Mouse (Mus musculus): ENCODE data around the gene Cavin1. TPM values are rescaled to one million over a fixed set of nuclear protein-coding genes. Genes with fewer than 3 reads are reported as not detected.
A peak's percentile ranks its signal among the peaks of the same experiment; 100 is the strongest.
"Not testable (repeated sequence)": the region's sequence is repeated elsewhere in the genome, so short reads cannot be mapped to it uniquely, and the experiment has no call there.

The Cavin1 gene
- polyA plus RNA-seq (2015; fragmentation: Nextera tagmentation; extraction: Ambion mirVana): 348 and 370 TPM in 2 replicates

DNA sequence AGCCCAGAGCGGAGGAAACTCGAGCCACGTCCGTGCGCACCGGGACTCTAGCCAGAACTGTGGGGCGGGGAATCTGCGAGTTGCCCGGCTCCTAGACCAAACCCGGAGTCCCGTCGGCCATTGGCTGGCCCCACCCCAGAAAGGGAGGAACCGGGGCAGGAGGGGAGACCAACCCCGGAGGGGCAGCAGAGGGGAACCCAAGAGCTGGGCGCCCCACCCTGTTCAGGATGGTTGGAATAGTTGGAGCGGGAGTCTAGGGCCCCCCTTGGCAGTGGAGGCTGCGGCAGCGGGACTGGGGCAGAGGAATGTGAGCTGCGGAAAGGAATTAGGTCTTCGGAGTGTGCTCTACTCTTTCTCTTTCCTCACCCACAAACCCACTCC, at the start of gene Cavin1:
TSS of gene Cavin1 (minus strand) at position 331 of the 381 bp plus-strand sequence.
- peak within 1 kb of the TSS; percentile 79 for H3K4me2 ChIP-seq
- H3K4me3 ChIP-seq: peak within 1 kb of the TSS; percentile 85
- no peaks in the 10 kb centered on the region for H3K9me3 ChIP-seq
- H3K4me1 ChIP-seq: peaks cover 56% of the 10 kb centered on the region
- 1% methylated on average over 20 of the region's 20 CpGs for WGBS
- peaks cover 12% of the 10 kb centered on the region for H3K36me3 ChIP-seq
- ATAC-seq (ENCODE audit: extremely low read depth, insufficient number of reproducible peaks, low FRiP score, low TSS enrichment): peak; percentile 83
- H3K27me3 ChIP-seq (replicated peaks): no peaks in the 10 kb centered on the region
- peak within 1 kb of the TSS; percentile 98 for H3K27ac ChIP-seq (replicated peaks)
- peak within 1 kb of the TSS; percentile 99 for H3K9ac ChIP-seq

DNA sequence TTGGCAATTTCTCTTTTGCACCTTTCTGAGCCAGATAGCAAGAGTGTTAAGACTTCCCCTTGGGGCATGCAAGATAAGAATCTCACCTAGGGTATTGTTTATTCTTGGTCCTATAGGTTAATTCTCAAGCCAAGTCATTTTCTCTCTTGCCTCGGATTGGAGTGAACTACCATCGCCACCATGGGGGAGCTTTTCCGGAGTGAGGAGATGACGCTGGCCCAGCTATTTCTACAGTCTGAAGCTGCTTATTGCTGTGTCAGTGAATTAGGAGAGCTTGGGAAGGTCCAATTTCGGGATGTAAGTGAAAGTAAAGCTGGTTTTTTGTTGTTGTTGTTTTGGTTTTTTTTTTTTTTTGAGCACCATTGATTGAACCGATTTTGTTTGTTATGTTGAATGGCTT, 41.0 kb upstream of the Cavin1 start:
- peak overlapping the region; percentile 81 for H3K4me3 ChIP-seq
- peak overlapping the region; percentile 93; the same call in 1 of the 2 replicates for H3K9ac ChIP-seq
- H3K4me2 ChIP-seq: peak overlapping the region; percentile 94
- no peak overlapping the region for H3K27ac ChIP-seq (replicated peaks)
- H3K4me1 ChIP-seq: peaks cover 31% of the 10 kb centered on the region
- WGBS: 73% methylated on average over 6 of the region's 6 CpGs
- H3K9me3 ChIP-seq: no peaks in the 10 kb centered on the region
- ATAC-seq (ENCODE audit: extremely low read depth, insufficient number of reproducible peaks, low FRiP score, low TSS enrichment): no peak
- no peaks in the 10 kb centered on the region for H3K27me3 ChIP-seq (replicated peaks)
- peaks cover 49% of the 10 kb centered on the region for H3K36me3 ChIP-seq

DNA sequence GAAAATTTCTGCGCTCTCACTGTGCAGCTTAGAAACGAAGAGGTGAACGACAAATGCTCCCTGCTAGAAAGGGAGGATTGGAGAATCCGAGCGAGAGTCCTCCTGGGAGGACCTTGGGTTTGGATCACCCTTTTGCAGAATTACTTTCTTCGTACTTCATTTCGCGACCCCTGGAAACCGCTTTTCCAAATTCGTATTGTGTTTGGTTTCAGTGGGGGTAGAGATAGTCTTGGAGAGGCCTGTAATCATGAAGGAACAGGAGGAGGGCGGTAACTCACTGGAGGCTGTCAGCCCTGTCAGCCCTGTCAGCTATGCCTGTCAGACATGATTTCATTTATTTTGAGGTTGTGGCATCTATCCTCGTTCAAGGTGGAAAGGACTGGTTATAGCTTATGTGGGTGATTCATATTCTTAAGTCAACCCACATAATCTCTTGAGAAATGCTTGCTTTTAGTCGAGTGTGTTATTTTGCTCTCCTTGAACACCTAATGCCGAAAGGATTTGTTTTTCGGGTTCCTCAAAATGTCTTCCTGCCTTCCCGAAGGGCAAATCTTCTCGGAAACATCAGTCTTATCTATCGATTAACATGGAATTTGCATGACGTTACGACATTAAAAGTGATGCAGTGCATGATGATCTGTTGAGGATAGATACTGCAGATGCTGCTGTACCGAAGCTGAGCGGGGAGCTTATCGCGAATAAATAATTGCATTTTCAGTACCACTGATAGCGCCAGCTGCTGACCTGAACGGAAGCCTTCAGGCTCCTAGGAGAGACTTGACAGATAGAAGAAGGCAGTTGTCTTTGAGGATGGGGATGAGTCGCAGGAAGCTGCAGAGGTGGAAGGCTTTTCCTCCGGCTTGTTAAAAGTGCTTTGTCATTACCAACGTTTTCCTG, 39.4 kb upstream of the Cavin1 start:
- Histone ChIP-seq H3K4me1 (peaks cover 31% of the 10 kb centered on the region), H3K9me3 (no peaks in the 10 kb centered on the region), H3K4me2 (peak overlapping the region; percentile 94), H3K36me3 (peaks cover 34% of the 10 kb centered on the region), H3K4me3 (peak overlapping the region; percentile 81), H3K27me3 (replicated peaks) (no peaks in the 10 kb centered on the region), H3K27ac (replicated peaks) (peak overlapping the region; percentile 92), H3K9ac (peak overlapping the region; percentile 93)
- WGBS: 3% methylated on average over 29 of the region's 29 CpGs
- no peak for ATAC-seq (ENCODE audit: extremely low read depth, insufficient number of reproducible peaks, low FRiP score, low TSS enrichment)

DNA sequence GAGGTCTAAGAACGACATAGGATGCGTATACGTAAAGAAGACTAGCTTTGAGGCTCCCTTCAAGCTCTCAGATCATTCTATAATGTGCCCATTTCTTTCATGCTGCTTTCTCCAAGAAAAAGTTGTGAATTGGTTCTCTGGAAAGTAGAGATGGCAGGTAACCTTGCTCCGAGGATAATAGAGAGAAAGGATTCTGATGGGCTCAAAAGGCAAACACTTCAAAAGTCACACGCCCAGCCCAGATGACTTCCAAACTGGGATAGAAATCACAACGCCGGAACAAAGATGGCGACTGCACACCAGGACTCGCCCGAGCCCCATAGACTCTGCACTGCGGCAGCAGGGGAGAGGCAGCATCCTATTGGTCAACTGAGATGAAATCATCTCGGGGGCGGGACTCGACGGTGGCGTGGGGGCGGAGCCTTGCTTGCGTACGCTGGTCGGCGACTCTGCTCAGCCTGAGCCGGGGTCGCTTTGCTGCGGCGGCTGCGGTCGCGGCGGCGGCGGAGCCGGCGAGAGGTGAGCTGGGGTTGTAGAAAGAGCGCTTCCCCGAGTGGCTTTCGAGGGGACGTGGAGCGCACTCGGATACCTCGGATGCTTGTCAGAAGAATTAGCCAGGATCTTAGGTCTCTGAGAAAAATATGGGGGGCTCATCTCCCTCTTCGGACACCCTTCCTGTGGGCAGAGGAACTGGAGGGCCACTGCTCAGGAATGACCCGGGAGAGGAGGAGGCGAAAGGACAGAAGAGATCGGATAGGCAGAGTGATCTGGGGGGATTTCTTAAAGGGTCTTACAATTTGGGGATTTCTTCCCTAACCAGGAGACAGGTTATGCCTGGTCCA, 38.6 kb upstream of the Cavin1 start, which contains the start of gene Atp6v0a1:
TSS of gene Atp6v0a1 (plus strand) at position 407 of the 842 bp plus-strand sequence.
- Histone ChIP-seq H3K9ac (peak within 1 kb of the TSS; percentile 93), H3K4me3 (peak within 1 kb of the TSS; percentile 81), H3K36me3 (peaks cover 26% of the 10 kb centered on the region), H3K27ac (replicated peaks) (peak within 1 kb of the TSS; percentile 92), H3K27me3 (replicated peaks) (no peaks in the 10 kb centered on the region), H3K4me1 (peaks cover 31% of the 10 kb centered on the region), H3K4me2 (peak within 1 kb of the TSS; percentile 94), H3K9me3 (no peaks in the 10 kb centered on the region)
- peak; percentile 99 for ATAC-seq (ENCODE audit: extremely low read depth, insufficient number of reproducible peaks, low FRiP score, low TSS enrichment)
- under 1% methylated on average over 44 of the region's 44 CpGs for WGBS

DNA sequence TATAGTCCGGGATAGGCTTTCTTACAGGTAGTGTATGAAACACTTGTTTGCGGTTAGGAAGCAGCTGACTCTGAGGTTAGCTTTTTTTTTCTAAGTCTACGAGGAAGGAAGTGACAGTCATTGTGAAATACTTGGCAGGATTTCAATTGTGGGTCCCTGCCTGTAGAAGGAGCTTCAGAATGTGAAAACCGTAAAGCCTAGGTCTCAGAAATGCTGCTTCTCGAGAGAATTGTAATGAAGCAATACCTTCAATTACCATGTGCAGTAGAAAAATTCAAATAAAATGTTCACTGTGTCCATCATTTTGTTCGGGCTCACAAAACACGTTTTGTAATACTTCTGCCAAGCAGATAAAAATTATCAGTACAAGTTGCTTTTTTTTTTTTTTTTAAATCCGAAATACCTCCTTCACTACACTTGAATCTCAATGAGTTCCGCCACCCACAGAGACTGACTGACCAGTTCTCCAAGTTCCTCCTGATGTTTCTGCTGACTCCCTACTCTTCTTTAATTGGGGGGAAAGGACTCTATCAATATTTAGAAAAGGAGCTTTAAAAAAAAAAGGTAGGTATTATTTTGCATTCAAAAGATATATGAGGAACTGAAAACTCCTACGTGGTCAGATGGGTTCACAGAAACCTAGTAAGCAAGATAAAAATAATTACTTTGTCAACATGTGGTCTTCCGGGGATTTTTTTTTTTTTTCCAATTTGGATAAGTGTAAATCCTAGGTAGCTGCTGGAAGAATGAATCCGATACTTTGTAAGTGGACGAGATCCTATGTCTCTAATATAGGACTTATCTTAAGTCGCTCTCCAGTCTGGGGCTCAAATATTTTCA, 37.7 kb upstream of the Cavin1 start:
- peaks cover 17% of the 10 kb centered on the region for H3K36me3 ChIP-seq
- H3K9ac ChIP-seq: peak overlapping the region; percentile 67
- H3K27me3 ChIP-seq (replicated peaks): no peaks in the 10 kb centered on the region
- no peak for ATAC-seq (ENCODE audit: extremely low read depth, insufficient number of reproducible peaks, low FRiP score, low TSS enrichment)
- WGBS: 42% methylated on average over 14 of the region's 14 CpGs
- peak overlapping the region; percentile 81 for H3K4me3 ChIP-seq
- peaks cover 31% of the 10 kb centered on the region for H3K4me1 ChIP-seq
- H3K27ac ChIP-seq (replicated peaks): peak overlapping the region; percentile 92
- no peaks in the 10 kb centered on the region for H3K9me3 ChIP-seq
- H3K4me2 ChIP-seq: peak overlapping the region; percentile 94

DNA sequence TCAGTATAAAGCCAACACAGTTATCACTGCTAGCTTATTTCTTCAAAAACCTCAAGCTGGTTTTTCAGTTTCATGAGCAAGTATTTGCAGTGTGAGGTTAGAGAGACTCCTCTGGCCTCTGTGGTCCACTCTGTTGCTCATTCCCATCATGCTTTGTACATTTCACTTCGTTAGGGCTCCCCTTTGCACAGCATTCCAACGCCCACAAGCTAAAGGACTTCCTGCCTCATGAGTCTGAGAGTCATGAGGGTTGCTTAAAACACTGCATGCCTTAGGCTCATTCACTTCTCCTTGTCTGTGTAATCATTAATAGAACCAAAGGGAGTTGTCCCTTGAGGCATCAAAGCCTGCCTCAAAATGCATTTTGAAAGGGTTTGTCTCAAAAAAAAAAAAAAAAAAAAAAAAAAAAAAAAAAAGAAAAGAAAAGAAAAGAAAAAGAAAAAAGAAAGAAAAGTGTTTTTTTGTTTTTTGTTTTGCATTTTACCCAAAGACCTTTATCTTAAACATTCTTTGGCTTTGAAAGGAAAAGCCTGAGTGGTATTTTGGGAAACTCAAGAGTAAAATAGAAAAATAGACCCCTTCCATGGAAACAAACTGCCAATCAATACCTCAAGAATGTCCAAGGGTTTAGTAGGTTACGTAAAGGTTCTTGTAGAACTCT, 32.5 kb upstream of the Cavin1 start:
- WGBS: 37% methylated on average over 3 of the region's 3 CpGs
- peaks cover 13% of the 10 kb centered on the region; the same call in 1 of the 2 replicates for H3K27me3 ChIP-seq (replicated peaks)
- no peaks in the 10 kb centered on the region for H3K9me3 ChIP-seq
- no peak overlapping the region for H3K4me3 ChIP-seq
- H3K9ac ChIP-seq: no peak overlapping the region
- H3K36me3 ChIP-seq: no peaks in the 10 kb centered on the region
- no peak overlapping the region for H3K4me2 ChIP-seq
- peaks cover 6% of the 10 kb centered on the region for H3K4me1 ChIP-seq
- no peak for ATAC-seq (ENCODE audit: extremely low read depth, insufficient number of reproducible peaks, low FRiP score, low TSS enrichment)
- H3K27ac ChIP-seq (replicated peaks): no peak overlapping the region

DNA sequence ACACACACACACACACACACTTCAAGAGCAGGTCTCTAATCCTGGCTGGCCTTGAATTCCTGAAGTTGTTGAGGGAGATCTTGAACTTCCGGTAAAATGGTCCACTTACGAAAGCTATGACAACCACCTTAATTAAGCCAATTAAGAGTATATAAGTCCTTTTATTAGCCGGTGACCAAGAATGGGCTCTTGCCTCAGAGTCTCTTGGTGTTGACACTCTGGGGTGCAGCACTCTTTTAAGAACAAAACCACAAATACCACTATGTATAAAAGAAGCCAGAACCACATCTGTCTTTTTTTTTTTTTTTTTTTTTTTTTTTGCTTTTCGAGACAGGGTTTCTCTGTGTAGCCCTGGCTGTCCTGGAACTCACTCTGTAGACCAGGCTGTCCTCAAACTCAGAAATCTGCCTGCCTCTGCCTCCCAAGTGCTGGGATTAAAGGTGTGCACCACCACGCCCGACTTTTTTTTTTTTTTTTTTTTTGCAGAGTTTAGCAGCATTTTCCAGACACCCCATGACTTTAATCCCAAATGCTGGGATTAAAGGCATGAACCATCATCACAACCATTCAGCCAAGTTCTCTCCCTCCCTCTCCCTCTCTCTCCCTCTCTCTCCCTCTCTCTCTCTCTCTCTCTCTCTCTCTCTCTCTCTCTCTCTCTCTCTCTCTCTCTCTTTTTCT, 31.3 kb upstream of the Cavin1 start:
- ATAC-seq (ENCODE audit: extremely low read depth, insufficient number of reproducible peaks, low FRiP score, low TSS enrichment): not testable (repeated sequence)

DNA sequence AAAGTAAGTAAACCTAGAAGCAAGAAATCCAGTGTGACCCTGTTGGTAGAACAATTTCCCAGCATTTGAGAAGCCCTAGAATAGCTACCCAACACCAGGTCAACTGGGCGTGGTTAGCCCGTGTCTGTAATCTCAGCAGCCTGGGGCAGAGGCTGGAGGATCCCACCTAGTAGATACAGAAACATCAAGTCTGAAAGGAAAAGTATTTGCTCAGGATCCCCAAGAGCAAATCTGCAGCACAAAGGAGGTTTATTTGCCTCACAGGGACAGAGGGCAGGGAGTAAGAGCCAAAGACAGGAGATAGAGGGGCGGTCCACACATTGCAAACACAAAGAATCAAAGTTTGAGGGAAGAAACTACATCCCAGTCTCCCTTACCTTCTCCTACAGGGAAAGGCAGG, 28.6 kb upstream of the Cavin1 start:
- no peak overlapping the region for H3K27ac ChIP-seq (replicated peaks)
- ATAC-seq (ENCODE audit: extremely low read depth, insufficient number of reproducible peaks, low FRiP score, low TSS enrichment): no peak
- WGBS: 64% methylated on average over 3 of the region's 3 CpGs

More for the DNA sequence above, 31.3 kb upstream of the Cavin1 start:
- H3K36me3 ChIP-seq; H3K27ac ChIP-seq (replicated peaks); H3K4me2 ChIP-seq; H3K9ac ChIP-seq; H3K4me3 ChIP-seq; H3K9me3 ChIP-seq; H3K4me1 ChIP-seq: not testable (repeated sequence)
- H3K27me3 ChIP-seq (replicated peaks): peaks cover 13% of the 10 kb centered on the region; the same call in 1 of the 2 replicates
- WGBS: 71% methylated on average over 4 of the region's 6 CpGs

DNA sequence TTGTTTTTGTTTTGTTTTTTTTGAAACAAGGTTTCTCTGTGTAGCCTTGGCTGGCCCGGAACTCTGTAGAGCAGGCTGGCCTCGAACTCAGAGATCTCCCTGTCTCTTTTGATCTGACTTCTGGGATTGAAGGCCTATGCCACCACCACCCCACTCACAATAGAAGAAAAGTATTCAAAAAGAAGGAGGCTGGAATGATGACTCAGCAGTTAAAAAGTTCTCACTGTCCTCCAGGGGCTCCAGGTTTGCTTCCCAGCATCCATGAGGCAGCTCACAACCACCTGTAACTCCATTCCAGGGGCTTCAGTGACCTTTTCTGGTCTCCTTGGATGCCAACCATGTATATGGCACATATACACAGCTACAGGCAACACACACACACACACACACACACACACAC, 28.1 kb upstream of the Cavin1 start:
- Histone ChIP-seq H3K4me1 (peaks cover 4% of the 10 kb centered on the region; the same call in 1 of the 2 replicates), H3K9ac (no peak overlapping the region), H3K36me3 (no peaks in the 10 kb centered on the region), H3K27me3 (replicated peaks) (peaks cover 13% of the 10 kb centered on the region; the same call in 1 of the 2 replicates), H3K4me2 (no peak overlapping the region), H3K4me3 (no peak overlapping the region), H3K9me3 (no peaks in the 10 kb centered on the region), H3K27ac (replicated peaks) (no peak overlapping the region)
- ATAC-seq (ENCODE audit: extremely low read depth, insufficient number of reproducible peaks, low FRiP score, low TSS enrichment): no peak
- WGBS: 71% methylated on average over 2 of the region's 2 CpGs

More for the DNA sequence above, 28.6 kb upstream of the Cavin1 start:
- Histone ChIP-seq H3K9ac (no peak overlapping the region), H3K4me1 (peaks cover 4% of the 10 kb centered on the region; the same call in 1 of the 2 replicates), H3K9me3 (no peaks in the 10 kb centered on the region), H3K4me2 (no peak overlapping the region), H3K36me3 (no peaks in the 10 kb centered on the region), H3K27me3 (replicated peaks) (peaks cover 13% of the 10 kb centered on the region; the same call in 1 of the 2 replicates), H3K4me3 (no peak overlapping the region)

DNA sequence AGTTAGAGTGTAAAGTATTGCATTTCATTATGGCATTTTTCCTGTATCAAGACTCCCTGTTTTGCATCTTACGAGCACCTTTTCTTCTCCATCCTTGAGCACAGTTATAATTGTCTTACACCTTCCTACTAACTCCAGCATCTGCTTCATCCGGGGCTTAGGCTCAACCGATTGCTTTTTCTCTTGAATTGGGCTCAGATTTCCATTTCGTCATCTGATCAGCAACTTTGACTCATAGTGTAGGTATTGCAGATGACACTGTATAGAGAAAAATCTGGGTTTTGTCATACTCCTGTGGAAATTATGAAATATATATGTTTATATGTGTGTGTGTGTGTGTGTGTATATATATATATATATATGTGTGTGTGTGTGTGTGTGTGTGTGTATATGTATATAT, 25.8 kb upstream of the Cavin1 start:
- WGBS: 82% methylated on average over 4 of the region's 4 CpGs
- Histone ChIP-seq H3K4me3 (no peak overlapping the region), H3K4me1 (no peaks in the 10 kb centered on the region), H3K4me2 (no peak overlapping the region), H3K9ac (no peak overlapping the region), H3K27me3 (replicated peaks) (peaks cover 13% of the 10 kb centered on the region; the same call in 1 of the 2 replicates), H3K27ac (replicated peaks) (no peak overlapping the region), H3K36me3 (no peaks in the 10 kb centered on the region), H3K9me3 (no peaks in the 10 kb centered on the region)
- no peak for ATAC-seq (ENCODE audit: extremely low read depth, insufficient number of reproducible peaks, low FRiP score, low TSS enrichment)
